Mouse (Mus musculus): ENCODE data around the gene Zcwpw1. TPM values are rescaled to one million over a fixed set of nuclear protein-coding genes. Genes with fewer than 3 reads are reported as not detected.
A peak's percentile ranks its signal among the peaks of the same experiment; 100 is the strongest.
"Not testable (repeated sequence)": the region's sequence is repeated elsewhere in the genome, so short reads cannot be mapped to it uniquely, and the experiment has no call there.

Zcwpw1 gene
- polyA plus RNA-seq, 1 experiment = 15.5 TPM

DNA sequence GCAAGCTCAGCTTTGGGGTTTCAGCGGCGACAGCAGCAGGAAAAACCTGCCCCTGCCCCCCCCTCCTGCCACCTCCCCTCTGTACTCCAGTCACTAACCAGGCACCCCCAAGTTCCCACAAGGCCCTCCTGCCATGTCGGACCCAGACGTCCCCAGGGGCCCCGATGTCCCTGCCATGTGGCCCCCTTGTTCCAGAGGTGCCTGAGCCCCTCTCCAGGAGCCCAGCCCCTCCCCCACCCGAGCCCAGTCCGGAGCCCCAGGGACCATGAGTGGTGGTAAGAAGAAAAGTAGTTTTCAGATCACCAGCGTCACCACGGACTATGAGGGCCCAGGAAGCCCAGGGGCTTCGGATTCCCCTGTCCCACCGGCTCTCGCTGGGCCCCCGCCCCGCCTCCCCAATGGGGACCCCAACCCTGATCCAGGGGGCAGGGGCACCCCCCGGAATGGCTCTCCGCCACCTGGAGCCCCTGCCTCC is 40.7 kb upstream of the Zcwpw1 start:
- Histone ChIP-seq H3K27ac (ENCODE audit: insufficient read depth, low read length) (no peak overlapping the region), H3K9ac (ENCODE audit: low read depth, poor library complexity, severe bottlenecking) (peak overlapping the region; percentile 62), H3K4me1 (ENCODE audit: control insufficient read depth, insufficient read depth, low read length) (peaks cover 13% of the 10 kb centered on the region), H3K36me3 (ENCODE audit: control insufficient read depth, insufficient read depth, low read length, poor library complexity, severe bottlenecking) (no peaks in the 10 kb centered on the region), H3K4me3 (ENCODE audit: low read depth, low read length) (peak overlapping the region; percentile 77), H3K27me3 (ENCODE audit: control insufficient read depth, insufficient read depth, low read length, poor library complexity, severe bottlenecking) (no peaks in the 10 kb centered on the region), H3K9me3 (replicated peaks; ENCODE audit: control insufficient read depth, insufficient read depth, low read length, poor library complexity, severe bottlenecking) (no peaks in the 10 kb centered on the region)
- no peak for TF ChIP-seq POLR2A (IDR thresholded peaks at IDR 0.05; ENCODE audit: insufficient read depth, low read length)
- no peak for TF ChIP-seq EP300 (IDR thresholded peaks at IDR 0.05; ENCODE audit: insufficient read depth, low read depth, low read length)

DNA sequence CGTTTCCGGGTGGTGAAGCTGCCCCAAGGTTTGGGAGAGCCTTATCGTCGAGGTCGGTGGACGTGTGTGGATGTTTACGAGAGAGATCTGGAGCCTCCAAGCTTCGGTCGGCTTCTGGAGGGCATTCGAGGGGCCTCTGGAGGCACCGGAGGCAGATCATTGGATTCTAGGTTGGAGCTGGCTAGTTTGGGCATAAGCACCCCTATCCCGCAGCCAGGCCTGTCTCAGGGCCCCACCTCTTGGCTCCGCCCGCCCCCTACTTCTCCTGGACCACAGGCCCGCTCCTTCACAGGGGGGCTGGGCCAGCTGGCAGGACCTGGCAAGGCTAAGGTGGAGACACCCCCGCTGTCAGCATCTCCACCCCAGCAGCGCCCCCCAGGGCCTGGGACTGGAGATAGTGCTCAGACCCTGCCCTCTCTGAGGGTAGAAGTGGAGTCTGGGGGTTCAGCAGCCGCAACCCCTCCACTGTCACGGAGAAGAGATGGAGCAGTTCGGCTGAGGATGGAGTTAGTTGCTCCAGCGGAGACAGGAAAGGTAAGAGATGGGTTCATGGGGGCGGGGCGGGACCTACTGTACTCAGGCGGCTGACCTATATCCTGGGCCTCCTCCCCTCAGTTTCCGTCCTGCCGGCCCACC is 40.2 kb upstream of the Zcwpw1 start:
- peak overlapping the region; percentile 77 for H3K4me3 ChIP-seq (ENCODE audit: low read depth, low read length)
- no peaks in the 10 kb centered on the region for H3K27me3 ChIP-seq (ENCODE audit: control insufficient read depth, insufficient read depth, low read length, poor library complexity, severe bottlenecking)
- H3K9me3 ChIP-seq (replicated peaks; ENCODE audit: control insufficient read depth, insufficient read depth, low read length, poor library complexity, severe bottlenecking) = no peaks in the 10 kb centered on the region
- no peaks in the 10 kb centered on the region for H3K36me3 ChIP-seq (ENCODE audit: control insufficient read depth, insufficient read depth, low read length, poor library complexity, severe bottlenecking)
- peak overlapping the region; percentile 62 for H3K9ac ChIP-seq (ENCODE audit: low read depth, poor library complexity, severe bottlenecking)
- no peak overlapping the region for H3K27ac ChIP-seq (ENCODE audit: insufficient read depth, low read length)
- peaks cover 13% of the 10 kb centered on the region for H3K4me1 ChIP-seq (ENCODE audit: control insufficient read depth, insufficient read depth, low read length)
- TF ChIP-seq POLR2A (IDR thresholded peaks at IDR 0.05; ENCODE audit: insufficient read depth, low read length) (no peak), CTCF (IDR thresholded peaks at IDR 0.05; ENCODE audit: low read depth, low read length) (peak; percentile 45)

DNA sequence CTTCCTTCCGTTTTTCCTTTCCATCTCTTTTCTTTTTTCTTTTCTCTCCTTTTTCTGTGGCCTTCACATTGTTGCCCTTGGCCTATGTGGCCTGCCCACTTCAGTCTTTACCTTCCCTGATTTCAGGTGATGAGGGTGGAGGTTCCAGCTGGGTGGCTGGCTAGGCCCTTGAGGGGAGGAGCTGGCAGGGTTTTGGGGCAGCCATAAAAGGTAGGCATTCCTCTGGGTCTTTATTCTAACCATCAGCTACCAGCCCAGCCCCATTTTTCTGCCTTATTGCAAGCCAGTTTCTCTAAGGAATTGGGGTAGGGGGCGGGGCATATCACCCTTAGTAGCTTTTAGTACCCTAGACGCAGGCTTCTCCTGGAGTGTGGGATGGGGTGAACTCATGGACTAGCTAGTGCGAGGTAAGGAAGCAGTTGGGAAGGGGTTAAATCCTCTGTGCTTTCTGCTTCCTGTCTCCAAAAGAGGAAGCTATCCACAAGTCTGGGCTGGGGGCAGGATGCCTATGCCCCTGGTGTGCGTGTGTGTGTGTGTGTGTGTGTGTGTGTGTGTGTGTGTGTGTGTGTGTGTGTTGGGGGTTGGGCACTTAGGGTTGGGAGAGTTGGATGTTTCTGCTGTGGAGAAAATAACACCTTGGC is 39.3 kb upstream of the Zcwpw1 start:
- H3K27me3 ChIP-seq (ENCODE audit: control insufficient read depth, insufficient read depth, low read length, poor library complexity, severe bottlenecking) = no peaks in the 10 kb centered on the region
- H3K36me3 ChIP-seq (ENCODE audit: control insufficient read depth, insufficient read depth, low read length, poor library complexity, severe bottlenecking) = no peaks in the 10 kb centered on the region
- TF ChIP-seq CTCF (IDR thresholded peaks at IDR 0.05; ENCODE audit: low read depth, low read length) = no peak
- TF ChIP-seq EP300 (IDR thresholded peaks at IDR 0.05; ENCODE audit: insufficient read depth, low read depth, low read length) = no peak
- no peak for TF ChIP-seq POLR2A (IDR thresholded peaks at IDR 0.05; ENCODE audit: insufficient read depth, low read length)
- H3K9me3 ChIP-seq (replicated peaks; ENCODE audit: control insufficient read depth, insufficient read depth, low read length, poor library complexity, severe bottlenecking) = no peaks in the 10 kb centered on the region
- peaks cover 18% of the 10 kb centered on the region for H3K4me1 ChIP-seq (ENCODE audit: control insufficient read depth, insufficient read depth, low read length)
- H3K4me3 ChIP-seq (ENCODE audit: low read depth, low read length) = no peak overlapping the region
- no peak overlapping the region for H3K9ac ChIP-seq (ENCODE audit: low read depth, poor library complexity, severe bottlenecking)
- 0 out of 2 replicates have a peak overlapping the region, but pooled peaks have one; percentile 15 for H3K27ac ChIP-seq (ENCODE audit: insufficient read depth, low read length)

DNA sequence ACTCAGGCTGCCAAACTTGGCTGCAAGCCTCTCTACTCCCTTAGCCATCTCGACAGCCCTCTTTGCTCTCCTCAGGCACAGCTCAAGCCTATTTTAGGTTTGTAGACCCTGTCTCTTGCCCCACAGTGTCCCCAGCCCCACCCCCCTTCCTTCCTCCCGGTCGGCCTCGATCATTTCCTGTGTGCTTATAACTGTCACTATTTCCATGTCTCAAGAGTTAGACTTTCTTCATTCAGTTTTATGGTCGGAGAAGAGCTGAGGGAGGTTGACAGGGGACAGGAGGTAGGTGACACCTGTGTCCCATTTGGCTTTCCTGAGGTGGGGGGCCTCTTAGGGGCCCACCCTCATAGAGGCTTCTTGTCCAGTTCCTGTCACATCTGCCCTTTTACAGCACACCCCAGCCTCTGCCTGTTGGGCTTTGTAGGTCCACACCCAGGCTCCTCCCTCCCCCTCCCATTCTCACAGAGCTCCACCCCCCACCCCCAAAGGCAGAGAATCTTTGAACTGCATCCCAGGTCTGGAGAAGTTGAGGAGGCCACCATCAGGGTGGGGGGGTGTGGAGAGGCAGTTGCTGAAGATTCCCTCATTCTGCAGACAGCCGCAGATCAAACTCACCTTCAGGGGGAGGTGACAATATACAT is 38.3 kb upstream of the Zcwpw1 start:
- Histone ChIP-seq H3K9me3 (replicated peaks; ENCODE audit: control insufficient read depth, insufficient read depth, low read length, poor library complexity, severe bottlenecking) (no peaks in the 10 kb centered on the region), H3K9ac (ENCODE audit: low read depth, poor library complexity, severe bottlenecking) (no peak overlapping the region), H3K27ac (ENCODE audit: insufficient read depth, low read length) (no peak overlapping the region), H3K36me3 (ENCODE audit: control insufficient read depth, insufficient read depth, low read length, poor library complexity, severe bottlenecking) (no peaks in the 10 kb centered on the region), H3K27me3 (ENCODE audit: control insufficient read depth, insufficient read depth, low read length, poor library complexity, severe bottlenecking) (no peaks in the 10 kb centered on the region), H3K4me1 (ENCODE audit: control insufficient read depth, insufficient read depth, low read length) (peaks cover 18% of the 10 kb centered on the region), H3K4me3 (ENCODE audit: low read depth, low read length) (no peak overlapping the region)
- TF ChIP-seq POLR2A (IDR thresholded peaks at IDR 0.05; ENCODE audit: insufficient read depth, low read length) (no peak), CTCF (IDR thresholded peaks at IDR 0.05; ENCODE audit: low read depth, low read length) (no peak), EP300 (IDR thresholded peaks at IDR 0.05; ENCODE audit: insufficient read depth, low read depth, low read length) (no peak)

DNA sequence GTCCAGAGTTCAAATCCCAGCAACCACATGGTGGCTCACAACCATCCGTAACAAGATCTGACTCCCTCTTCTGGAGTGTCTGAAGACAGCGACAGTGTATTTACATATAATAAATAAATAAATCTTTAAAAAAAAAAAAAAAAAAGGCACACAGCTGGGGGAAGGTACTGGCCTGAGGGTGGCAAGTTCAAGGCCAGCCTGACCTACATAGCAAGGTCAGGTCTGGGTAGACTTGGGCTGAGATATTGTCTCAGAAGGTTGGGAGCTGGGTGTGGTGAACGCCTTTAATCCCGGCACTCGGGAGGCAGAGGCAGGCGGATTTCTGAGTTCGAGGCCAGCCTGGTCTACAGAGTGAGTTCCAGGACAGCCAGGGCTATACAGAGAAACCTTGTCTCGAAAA is 37.4 kb upstream of the Zcwpw1 start:
- peaks cover 18% of the 10 kb centered on the region for H3K4me1 ChIP-seq (ENCODE audit: control insufficient read depth, insufficient read depth, low read length)
- not testable (repeated sequence) for H3K27ac ChIP-seq (ENCODE audit: insufficient read depth, low read length); H3K27me3 ChIP-seq (ENCODE audit: control insufficient read depth, insufficient read depth, low read length, poor library complexity, severe bottlenecking); H3K4me3 ChIP-seq (ENCODE audit: low read depth, low read length); H3K9me3 ChIP-seq (replicated peaks; ENCODE audit: control insufficient read depth, insufficient read depth, low read length, poor library complexity, severe bottlenecking); H3K36me3 ChIP-seq (ENCODE audit: control insufficient read depth, insufficient read depth, low read length, poor library complexity, severe bottlenecking); H3K9ac ChIP-seq (ENCODE audit: low read depth, poor library complexity, severe bottlenecking)

DNA sequence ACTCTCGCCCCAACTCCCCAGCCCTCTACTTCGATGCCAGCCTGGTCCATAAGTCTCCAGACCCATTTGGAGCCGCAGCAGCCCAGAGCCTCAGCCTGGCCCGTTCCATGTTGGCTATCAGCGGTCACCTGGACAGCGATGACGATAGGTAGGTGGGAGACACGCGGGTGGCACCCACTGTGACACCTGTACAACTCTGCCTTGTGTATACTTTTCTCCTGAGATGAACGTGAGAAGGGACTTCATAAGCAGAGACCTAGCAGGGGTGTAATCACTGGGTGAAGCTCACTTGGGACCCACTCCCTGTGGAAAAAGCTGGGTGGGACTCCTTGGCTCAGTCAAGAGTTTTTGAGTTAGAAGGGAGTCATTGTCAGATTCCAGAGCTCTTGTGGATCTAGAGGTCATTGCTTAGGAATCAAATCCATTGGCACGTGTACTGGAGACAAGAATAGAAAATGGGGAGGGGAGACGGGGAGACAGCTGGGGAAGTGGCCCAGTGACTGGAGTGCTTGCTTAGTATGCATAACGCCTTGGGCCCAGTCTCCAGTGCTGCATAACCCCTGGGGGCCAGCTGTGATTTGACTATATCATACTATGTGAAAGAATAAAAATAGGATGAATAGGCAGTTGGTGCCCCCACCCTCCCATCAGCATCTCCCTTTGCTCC is 36.2 kb upstream of the Zcwpw1 start:
- no peak overlapping the region for H3K27ac ChIP-seq (ENCODE audit: insufficient read depth, low read length)
- TF ChIP-seq POLR2A (IDR thresholded peaks at IDR 0.05; ENCODE audit: insufficient read depth, low read length) (no peak), CTCF (IDR thresholded peaks at IDR 0.05; ENCODE audit: low read depth, low read length) (no peak), EP300 (IDR thresholded peaks at IDR 0.05; ENCODE audit: insufficient read depth, low read depth, low read length) (0 out of 2 replicates have a peak, but pooled peaks have one; percentile 23)
- no peaks in the 10 kb centered on the region for H3K27me3 ChIP-seq (ENCODE audit: control insufficient read depth, insufficient read depth, low read length, poor library complexity, severe bottlenecking)
- no peaks in the 10 kb centered on the region for H3K36me3 ChIP-seq (ENCODE audit: control insufficient read depth, insufficient read depth, low read length, poor library complexity, severe bottlenecking)
- H3K9me3 ChIP-seq (replicated peaks; ENCODE audit: control insufficient read depth, insufficient read depth, low read length, poor library complexity, severe bottlenecking) = no peaks in the 10 kb centered on the region
- no peak overlapping the region for H3K4me3 ChIP-seq (ENCODE audit: low read depth, low read length)
- H3K9ac ChIP-seq (ENCODE audit: low read depth, poor library complexity, severe bottlenecking) = no peak overlapping the region
- H3K4me1 ChIP-seq (ENCODE audit: control insufficient read depth, insufficient read depth, low read length) = peaks cover 18% of the 10 kb centered on the region
